Mouse (Mus musculus) adrenal gland, postnatal 4 days (tissue): Measurements from ENCODE around the gene Rictor. TPM values are rescaled to one million over a fixed set of nuclear protein-coding genes. Genes with fewer than 3 reads are reported as not detected.
A peak's percentile ranks its signal among the peaks of the same experiment; 100 is the strongest.

Experiments used
- DNase-seq, 2 experiments: peaks; one replicate each; pipeline ENCODE4 v3.0.0; 2021 to 2022; ENCODE audit warnings: low spot score in 2 of 2, mixed read lengths in 2 of 2
- long read RNA-seq, 2 experiments: library from polyadenylated mRNA; stranded (forward); transcript quantifications; one replicate each; pipeline ENCODE4 v2.0.0; 2021
- total RNA-seq, 2 experiments: library from RNA; stranded (reverse); gene quantifications; 2 replicates each; pipeline ENCODE4 v1.2.3; 2021

Gene Rictor
- total RNA-seq = 10 to 100 TPM; 34.3 to 36.0 TPM
- long read RNA-seq, experiment 1, full-length matches to known transcripts = 2 of 3 reads
- long read RNA-seq, experiment 1, partial matches to known transcripts = 0 of 3 reads
- long read RNA-seq, experiment 1, other reads (novel, unspliced or antisense) = 1 of 3 reads
- long read RNA-seq, experiment 2, partial matches to known transcripts = 3 of 8 reads
- long read RNA-seq, experiment 2, other reads (novel, unspliced or antisense) = 5 of 8 reads

DNA sequence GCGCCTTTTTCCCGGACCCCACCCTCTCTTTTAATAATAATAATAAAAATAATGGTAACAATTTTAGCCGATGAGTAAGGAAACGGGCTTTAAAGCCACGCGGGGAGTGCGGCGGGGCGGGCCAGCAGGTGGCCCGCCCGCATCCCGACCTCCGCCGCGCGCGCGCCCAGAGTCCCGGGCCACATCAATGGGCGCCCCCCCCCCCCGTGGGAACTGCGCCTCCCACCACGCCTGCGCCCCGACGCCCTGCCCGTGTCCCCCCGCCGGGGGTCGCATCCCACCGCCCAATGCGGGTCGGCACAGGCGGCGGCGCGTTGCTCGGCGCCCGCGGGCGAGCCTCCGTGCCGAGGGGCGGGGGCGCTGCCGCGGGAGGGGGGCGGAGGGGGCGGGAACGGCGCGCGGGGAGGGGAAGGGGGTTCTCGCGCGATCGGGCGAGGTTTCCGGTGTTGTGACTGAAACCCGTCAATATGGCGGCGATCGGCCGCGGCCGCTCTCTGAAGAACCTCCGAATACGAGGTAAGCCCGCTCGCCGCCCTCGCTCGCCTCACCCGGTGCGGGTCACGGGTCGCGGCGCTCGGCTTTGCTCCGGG lies at the start of gene Rictor:
Gene Rictor, plus strand, starts transcription at position 444 of the 590 bp plus-strand sequence.
- peak; percentile 65 to 71 for DNase-seq

DNA sequence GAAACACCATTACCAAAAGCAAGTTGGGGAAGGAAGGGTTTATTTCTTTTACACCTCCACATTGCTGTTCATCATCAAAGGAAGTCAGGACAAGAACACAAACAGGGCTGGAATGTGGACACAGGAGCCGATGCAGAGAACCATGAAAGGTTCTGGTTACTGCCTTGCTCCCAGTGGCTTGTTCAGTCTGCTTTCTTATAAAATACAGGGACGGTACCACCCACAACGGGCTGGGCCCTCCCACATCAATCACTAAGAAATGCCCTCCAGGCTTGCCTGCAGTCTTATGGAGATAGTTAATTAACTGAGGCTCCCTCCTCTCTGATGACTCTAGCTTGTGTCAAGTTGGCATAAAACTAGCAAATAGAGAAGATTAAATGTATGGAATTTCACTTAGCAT lies 46.2 kb upstream of the Rictor start:
- DNase-seq = no peak

DNA sequence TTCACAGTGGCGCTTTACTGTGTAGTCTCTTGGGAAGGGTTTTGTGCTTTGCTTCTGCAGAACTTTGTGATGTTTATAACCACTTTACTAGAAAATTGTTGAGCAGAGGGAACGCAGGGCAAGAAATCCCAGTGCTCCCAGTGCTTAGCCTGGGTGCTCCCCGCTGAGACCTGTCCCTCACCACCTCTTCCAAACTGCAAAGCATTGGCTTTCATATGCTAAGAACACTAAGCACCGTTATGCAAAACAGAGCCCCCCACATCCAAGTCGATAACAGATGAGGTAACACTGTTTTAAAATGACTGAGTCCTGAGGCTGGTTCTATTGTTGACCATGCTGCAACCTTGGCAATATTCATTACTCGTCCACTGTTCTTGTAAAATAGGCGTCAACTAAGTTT lies 44.2 kb upstream of the Rictor start:
- no peak for DNase-seq

DNA sequence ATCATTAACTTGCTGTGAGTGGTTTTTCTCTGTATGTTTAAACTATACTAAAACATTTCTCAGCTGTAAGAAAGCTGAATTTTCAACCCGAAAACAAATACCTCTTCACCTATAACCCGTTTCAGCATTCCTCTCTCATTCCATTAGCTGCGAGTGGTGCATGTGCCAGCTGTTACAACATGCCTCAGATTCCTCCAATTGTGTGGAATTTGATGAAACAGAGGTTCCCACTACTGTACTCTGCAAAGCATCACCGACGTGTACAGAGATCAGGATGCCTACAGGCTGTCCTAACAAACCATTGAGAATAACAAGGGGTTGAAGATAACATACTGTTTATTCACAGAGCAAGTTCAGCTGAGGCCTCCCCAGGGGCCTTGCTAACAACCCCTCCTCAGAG lies 42.1 kb upstream of the Rictor start:
- no peak for DNase-seq

DNA sequence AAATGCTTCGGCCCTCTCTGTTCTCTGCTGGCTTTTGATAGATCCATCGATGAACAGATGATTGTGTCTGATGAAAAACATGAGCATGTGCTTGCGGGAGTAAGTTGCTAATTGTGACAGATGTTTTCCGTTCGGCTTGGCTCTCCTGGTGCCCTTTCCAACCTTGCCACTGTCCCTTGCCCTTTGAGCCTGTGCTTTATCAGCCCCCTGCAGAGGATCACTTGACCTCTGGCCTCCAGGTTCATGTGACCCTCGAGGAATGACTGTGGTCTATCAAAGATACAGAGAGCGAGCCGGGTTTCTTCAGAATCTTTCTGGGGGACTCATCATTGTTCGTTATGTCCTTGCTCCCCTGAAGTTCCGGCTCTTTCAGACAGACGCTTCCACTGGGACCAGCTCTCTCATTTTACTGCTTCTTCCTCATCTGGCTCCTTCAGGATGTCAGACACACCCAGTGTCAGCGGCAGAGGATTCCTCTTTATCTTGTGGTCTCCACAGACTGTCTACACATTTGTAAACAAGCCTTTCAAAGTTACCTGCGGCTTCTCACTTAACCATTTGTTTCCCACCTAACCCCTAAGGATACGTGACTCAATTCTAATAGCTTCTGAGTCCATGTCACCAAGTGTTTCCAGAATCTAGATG lies 39.3 kb upstream of the Rictor start:
- no peak for DNase-seq

DNA sequence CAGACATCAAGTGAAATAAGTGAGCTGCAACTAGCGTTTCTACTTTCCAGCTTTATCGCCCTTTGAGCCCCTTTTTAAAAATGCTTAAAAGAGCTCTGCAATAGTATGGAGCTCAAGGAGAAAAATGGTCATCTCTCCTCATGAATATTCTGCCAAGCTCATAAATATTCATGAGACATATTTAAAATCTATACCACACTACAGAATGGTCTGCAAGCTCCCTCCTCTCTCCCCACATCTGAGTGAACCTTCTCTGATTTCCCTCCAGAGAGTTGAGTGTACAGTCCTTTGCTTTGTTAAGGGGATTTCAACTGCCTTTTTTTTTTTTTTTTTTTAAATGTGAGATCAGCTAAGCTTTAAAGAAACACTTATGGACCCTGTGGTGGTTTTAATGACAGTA lies 29.7 kb upstream of the Rictor start:
- DNase-seq = no peak

DNA sequence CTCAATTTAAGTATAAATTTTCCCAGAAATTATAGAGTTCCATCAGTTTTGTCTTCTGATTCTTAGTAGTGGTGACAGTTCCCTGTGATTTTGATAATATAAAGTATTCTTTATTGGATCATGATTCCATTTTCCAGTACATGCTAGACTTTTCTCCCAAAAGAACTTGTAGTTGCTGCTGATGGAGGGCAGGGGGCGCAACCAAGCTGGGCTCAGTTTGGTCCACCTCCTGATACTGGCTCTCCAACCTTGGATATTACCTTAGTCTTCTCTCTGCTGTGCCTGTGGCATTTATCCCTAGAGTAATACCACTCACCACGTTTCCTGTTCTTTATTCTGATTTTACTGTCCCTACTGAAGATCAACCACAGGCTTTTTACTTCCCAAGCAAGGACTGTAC lies 6.0 kb upstream of the Rictor start:
- DNase-seq = no peak

DNA sequence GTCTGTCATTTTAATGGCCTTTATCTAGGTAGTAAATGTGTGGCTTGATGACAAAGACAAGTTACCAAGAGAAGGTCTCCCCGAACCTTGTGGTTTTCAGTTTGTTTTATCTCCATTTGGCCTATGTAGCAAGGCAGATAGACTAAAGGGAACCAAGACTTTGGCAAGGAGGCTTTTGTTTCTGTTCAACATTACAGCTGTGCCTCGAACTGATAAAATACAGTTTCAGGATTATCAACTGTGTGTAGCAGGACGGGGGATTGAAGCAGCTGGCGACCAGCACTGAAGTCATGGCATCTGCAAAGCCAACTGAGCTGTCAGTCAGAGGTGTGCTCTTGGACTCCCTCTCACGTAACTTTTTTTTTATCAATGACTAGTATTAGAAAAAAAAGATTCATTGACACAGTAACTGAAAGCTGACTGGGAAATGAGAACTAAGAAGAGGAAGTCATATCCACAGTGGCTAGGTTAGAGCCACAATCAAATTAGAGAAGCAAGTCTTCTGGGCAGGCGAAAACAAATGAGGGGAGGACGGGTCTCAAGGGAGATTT lies 2.8 kb upstream of the Rictor start:
- DNase-seq = no peak

DNA sequence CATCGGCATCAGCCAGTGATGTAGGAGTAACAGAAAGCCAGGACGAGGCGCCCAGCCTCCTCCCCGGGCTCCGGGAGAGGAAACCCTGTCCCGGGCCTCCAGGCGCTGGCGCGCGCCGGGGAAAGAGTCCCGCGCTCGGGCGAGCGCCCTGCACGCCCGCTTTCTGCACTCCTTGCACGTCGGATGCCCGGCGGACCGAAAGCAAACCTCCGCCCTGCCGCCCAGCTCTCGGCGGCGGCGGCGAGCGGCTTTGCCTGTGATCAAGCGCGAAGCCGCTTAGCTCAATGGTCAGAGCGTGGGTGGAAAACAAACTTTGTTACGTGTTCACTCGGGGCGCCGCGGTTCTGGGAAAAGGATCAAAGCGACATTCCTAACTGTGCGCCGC lies 636 bp upstream of the Rictor start:
- DNase-seq = peak; percentile 36 to 48

DNA sequence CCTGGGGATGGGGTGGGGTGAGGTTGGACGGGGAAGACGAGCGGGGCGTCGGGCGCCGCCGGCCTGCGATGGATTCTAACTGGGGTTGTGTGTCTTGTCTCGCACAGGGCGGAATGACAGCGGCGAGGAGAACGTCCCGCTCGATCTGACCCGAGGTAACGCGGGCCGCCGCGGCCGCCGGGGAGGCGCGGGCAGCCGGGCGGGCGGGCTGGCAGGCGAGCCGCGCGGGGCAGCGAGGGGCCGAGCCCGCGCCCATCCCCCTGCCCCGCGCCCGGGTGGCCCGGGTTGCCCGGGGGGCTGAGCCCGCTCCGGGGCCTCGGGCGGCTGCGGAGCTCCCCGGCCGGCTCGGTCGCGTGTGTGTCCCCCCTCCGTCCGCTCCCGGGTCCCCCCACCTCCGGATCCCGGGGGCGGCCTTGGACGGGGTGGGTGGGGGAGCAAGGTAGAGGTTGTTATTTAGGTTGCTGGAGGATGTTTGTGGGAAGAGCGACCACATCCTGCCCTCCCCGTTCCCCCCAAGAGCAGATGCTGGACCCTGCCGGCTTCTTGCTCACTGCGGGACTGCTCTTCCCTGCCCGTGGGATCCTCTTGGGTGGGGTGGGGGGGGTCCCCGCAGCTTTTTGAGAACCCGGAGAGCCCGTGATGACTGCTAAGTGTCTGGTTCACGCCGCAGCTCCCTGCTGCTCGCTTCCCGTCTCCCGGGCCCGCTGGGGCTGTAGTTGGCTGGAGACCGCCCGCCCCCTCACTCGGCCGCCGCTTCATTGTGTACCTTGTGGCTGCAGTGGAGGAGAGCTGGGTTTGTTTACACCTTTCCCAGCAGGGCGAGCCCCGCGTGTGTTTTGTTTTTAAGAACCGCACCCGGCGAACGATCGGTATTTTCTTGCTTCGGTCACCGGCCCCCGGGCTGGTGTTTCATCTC lies 605 bp downstream of the Rictor start:
- DNase-seq = peak in 1 of 2 experiments; percentile 26

DNA sequence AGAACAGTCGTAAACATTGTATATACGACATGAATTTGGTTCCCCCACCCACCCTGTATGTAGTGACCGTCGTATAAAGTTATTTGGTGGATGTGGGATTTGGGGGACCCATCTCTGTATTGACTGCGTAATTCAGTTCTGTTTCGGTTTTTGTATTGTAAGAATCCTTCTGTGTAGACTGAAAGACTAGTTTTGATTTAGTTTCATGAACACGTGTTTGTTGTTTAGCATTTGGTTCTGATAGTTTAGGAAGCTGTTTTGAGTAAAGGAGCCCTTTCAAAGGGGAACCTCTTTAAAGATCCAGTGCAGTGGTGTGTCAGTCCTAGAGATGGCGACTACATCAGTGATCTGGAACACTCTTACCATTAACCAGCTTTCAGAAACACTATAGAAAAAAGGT lies 1.4 kb downstream of the Rictor start:
- DNase-seq = no peak

DNA sequence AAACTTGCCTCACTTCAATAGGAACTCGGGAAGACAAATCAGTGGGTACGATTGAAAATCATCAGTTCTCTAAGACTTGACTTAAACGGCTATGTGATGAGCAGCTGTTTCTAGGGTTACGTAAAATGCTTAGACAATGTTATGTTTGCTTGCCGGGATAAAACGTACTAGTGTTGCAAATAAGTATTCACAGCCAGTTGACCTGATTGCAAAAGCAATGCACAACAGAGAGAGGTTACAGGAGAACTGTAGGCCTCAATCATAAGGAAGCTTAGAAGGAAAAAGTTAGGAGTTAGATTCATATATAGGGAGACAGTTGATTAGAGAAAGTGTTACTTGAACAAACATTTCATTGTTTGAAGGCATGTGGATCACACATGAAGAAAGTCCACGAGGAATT lies 2.2 kb downstream of the Rictor start:
- DNase-seq = no peak

DNA sequence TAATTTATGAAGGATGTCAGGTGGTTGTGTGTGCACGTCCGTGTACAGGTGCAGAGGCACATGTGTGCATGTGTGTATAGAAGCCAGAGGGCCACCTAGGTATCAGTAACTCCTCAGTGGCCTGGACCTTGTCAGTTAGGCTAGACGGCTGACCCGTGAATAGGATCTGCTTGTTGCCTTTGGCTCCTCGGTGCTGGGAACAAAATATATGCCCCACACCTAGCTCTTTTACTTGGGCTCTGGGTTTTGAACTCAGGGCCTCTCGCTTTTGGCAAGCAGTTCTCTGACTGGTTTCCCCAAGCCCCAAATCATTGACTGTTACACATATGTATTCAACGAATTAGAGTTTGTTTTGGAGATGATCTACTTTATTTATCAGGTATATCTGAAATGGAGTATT lies 3.0 kb downstream of the Rictor start:
- DNase-seq = no peak

DNA sequence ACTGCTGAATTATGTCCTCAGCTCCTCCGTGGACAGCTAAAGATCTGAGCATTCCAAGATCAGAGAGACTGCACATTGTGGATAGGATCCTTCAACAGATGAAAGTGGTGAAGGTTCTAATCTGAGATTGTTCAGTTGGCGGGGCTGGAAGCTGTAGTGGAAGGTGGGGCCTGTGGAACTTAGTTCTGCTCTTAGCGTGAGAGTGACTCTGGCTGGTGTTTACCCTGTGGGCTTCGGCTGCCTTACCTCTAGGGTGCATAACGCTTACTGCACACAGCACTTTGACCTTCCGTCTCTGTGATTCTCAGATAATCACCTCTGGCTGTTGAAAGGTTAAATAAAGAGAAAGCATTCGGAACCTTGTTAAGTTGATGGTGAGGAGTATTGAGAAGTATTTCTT lies 6.6 kb downstream of the Rictor start:
- DNase-seq = no peak

DNA sequence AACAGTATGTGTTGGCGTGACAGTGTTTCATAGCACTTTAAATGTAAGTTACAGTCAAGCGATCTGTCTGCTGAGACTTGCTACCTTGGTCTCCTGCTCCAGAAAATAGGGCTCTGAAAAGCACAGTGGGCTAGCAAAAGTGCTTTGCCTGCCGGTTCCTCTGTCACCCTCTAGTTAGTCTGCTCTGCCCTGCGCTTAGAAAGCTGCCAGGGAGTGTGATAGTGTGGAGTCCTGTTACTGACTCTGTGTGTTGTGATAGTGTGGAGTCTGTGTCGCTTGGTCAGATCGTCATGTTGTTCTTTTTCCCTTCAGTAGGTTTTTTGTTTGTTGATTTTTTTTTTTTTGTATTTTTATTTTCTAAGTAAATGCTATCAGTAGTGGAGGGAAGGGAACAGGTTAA lies 7.1 kb downstream of the Rictor start:
- no peak for DNase-seq

DNA sequence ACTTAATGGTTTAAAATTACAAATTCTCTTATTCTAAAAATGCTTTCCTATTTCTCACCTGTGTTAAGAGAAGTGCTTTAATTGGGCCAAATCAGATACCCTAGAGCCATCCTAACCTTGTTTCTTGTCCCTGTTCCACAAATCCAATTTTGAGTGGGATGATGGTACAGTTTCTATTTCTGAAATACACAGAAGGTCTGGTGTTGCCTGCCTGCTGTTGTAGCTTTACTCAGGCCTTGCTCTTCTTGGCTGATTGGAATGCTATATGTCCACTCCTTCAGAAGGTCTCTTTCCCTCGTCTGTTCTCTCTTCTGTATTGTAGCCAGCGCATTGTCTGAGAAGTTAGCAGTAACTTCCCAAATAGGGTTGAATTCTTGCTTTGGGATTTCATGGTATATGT lies 13.2 kb downstream of the Rictor start:
- no peak for DNase-seq

DNA sequence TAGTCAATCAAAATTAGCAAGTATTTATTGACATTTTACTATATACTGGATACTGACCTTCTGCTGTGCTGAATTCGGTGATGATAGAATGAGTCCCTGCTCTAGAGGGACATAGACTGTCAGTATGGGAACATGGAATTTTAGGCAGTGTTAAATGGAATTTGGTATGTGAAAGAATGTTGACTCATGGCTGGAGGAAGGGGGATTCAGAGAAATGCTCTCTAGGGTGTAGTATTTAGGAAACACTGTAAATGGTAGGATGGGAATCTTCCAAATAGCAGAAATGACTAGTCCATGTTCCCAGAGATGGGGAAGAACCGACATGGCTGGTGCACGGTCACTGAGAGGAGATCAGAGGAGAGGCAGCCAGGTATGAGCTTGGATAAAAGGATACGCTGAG lies 13.6 kb downstream of the Rictor start:
- no peak for DNase-seq

DNA sequence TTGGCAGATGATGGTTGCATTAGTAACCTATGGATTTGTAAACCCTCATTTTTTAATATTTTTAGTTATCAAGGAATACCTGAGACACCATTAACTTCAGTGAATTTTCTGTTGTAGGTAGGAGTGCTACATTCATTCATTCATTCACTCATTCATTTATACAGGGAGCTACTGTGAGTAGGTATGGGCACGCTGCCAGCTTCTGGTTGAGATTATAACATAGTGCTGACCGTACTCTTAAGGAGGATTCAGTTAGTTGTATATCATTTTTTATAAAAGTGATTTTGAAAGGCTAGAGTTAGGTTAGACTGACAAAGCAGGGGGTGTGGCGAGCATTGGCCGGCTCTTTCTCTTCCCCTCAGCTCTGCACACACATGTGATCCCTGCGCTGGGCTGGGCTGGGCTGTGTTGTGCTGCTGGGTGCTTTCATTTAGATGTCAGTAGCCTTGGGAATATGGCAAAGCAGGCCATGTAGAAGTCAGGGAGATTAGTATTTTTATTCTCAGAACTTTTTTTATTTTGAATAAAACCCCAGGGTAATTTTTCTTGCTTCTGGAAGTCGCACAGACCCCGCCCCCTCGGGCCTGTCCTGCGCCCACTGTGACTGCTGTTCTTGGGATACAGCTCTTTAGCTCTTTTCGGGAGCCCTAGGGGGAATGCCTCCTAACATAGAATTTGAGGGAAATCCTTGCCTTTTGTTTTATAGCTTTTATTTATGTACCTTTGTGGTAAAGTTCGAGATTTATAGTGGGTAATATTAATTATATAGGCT lies 14.4 kb downstream of the Rictor start:
- DNase-seq = no peak

DNA sequence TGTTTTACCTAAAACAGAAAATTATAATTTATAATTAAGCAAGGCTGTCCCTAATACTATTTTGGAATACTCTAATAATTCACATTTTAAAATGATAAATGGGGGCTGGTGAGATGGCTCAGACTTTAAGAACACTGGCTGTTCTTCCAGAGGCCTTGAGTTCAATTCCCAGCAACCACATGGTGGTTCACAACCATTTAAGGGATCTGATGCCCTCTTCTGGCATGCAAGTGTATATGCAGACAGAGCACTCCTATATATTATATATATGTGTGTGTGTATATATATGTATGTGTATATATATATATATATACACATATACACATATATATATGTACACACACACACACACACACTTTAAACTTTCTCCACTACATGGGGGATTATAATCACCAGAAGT lies 15.2 kb downstream of the Rictor start:
- no peak for DNase-seq

DNA sequence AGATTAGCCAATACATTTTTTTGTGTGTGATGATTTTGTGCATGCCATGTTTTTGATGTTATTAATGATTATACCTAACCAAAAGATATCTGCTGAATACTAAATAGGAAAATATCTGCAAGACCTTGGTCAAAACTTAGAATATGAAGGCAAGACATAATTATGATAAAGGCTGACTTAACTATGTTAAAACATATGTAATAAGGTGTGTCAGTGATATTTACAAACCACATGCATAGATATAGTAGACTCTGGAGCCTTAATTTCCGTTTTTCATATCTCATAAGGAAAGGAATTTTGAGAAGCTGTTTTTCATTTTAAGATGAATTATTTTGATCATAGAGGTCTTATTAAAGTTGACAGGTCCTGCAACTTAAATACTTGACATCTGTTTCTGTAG lies 16.3 kb downstream of the Rictor start:
- DNase-seq = no peak
